Mouse (Mus musculus): ENCODE results near the gene Camk1d. TPM values are rescaled to one million over a fixed set of nuclear protein-coding genes. Genes with fewer than 3 reads are reported as not detected.
A peak's percentile ranks its signal among the peaks of the same experiment; 100 is the strongest.

Gene Camk1d
- total RNA-seq, 2 experiments from 2014 or later: 115 to 116 TPM

GRCm38 (mm10) chr2:5316763-5317162, 397.6 kb downstream of the Camk1d start:
- DNase-seq (ENCODE audit: low spot score in 2 of 2): no peak
- intact Hi-C loops (cut with DNase I): no loop called here

- intact Hi-C loops (cut with DNase I): no loop called here
- DNase-seq (ENCODE audit: low spot score in 2 of 2): no peak
These were observed 398.1 kb downstream of the Camk1d start for GRCm38 (mm10) chr2:5316217-5316616.

- intact Hi-C loops (cut with DNase I): no loop called here
- DNase-seq (ENCODE audit: low spot score in 2 of 2): no peak
These were observed 399.0 kb downstream of the Camk1d start for GRCm38 (mm10) chr2:5315291-5315828.

- intact Hi-C loops (cut with DNase I): no loop called here
- DNase-seq (ENCODE audit: low spot score in 2 of 2): no peak
These were observed 399.7 kb downstream of the Camk1d start for GRCm38 (mm10) chr2:5314530-5315166.

GRCm38 (mm10) chr2:5305156-5305555, 409.2 kb downstream of the Camk1d start:
- no peak for DNase-seq (ENCODE audit: low spot score in 2 of 2)
- intact Hi-C loops (cut with DNase I): loop anchor here (10.0 kb wide), 1 partner anchor 410 kb away; the partner anchor contains the start of gene Camk1d

GRCm38 (mm10) chr2:5304451-5304850, 409.9 kb downstream of the Camk1d start:
- intact Hi-C loops (cut with DNase I): loop anchor here (10.0 kb wide), 1 partner anchor 410 kb away; the partner anchor contains the start of gene Camk1d
- DNase-seq (ENCODE audit: low spot score in 2 of 2): peak in 1 of 2 experiments; percentile 52

GRCm38 (mm10) chr2:5301286-5301685, 413.0 kb downstream of the Camk1d start:
- intact Hi-C loops (cut with DNase I): loop anchor here (10.0 kb wide), 1 partner anchor 414 kb away; the partner anchor contains the start of gene Camk1d

GRCm38 (mm10) chr2:5298071-5298470, 416.2 kb downstream of the Camk1d start:
- no peak for DNase-seq (ENCODE audit: low spot score in 2 of 2)
- intact Hi-C loops (cut with DNase I): no loop called here

More at GRCm38 (mm10) chr2:5301286-5301685, 413.0 kb downstream of the Camk1d start:
- no peak for DNase-seq (ENCODE audit: low spot score in 2 of 2)

GRCm38 (mm10) chr2:5296749-5297545, 417.4 kb downstream of the Camk1d start:
- intact Hi-C loops (cut with DNase I): no loop called here
- no peak for DNase-seq (ENCODE audit: low spot score in 2 of 2)

- intact Hi-C loops (cut with DNase I): no loop called here
- no peak for DNase-seq (ENCODE audit: low spot score in 2 of 2)
These were observed 419.2 kb downstream of the Camk1d start for GRCm38 (mm10) chr2:5295098-5295497.

- intact Hi-C loops (cut with DNase I): no loop called here
- DNase-seq (ENCODE audit: low spot score in 2 of 2): no peak
These were observed 419.9 kb downstream of the Camk1d start for GRCm38 (mm10) chr2:5294451-5294850.

- intact Hi-C loops (cut with DNase I): no loop called here
- no peak for DNase-seq (ENCODE audit: low spot score in 2 of 2)
These were observed 425.7 kb downstream of the Camk1d start for GRCm38 (mm10) chr2:5288593-5288992.

GRCm38 (mm10) chr2:5287044-5287380, 427.3 kb downstream of the Camk1d start:
- DNase-seq (ENCODE audit: low spot score in 2 of 2): no peak
- intact Hi-C loops (cut with DNase I): no loop called here

- DNase-seq (ENCODE audit: low spot score in 2 of 2): peak in 1 of 2 experiments; percentile 27
- intact Hi-C loops (cut with DNase I): no loop called here
These were observed 427.9 kb downstream of the Camk1d start for GRCm38 (mm10) chr2:5286189-5287043.

- DNase-seq (ENCODE audit: low spot score in 2 of 2): no peak
- intact Hi-C loops (cut with DNase I): no loop called here
These were observed 430.0 kb downstream of the Camk1d start for GRCm38 (mm10) chr2:5284351-5284750.

- DNase-seq (ENCODE audit: low spot score in 2 of 2): no peak
- intact Hi-C loops (cut with DNase I): no loop called here
These were observed 431.7 kb downstream of the Camk1d start for GRCm38 (mm10) chr2:5282623-5283022.

- DNase-seq (ENCODE audit: low spot score in 2 of 2): no peak
- intact Hi-C loops (cut with DNase I): no loop called here
These were observed 446.3 kb downstream of the Camk1d start for GRCm38 (mm10) chr2:5267980-5268379.

GRCm38 (mm10) chr2:5262279-5262678, 452.0 kb downstream of the Camk1d start:
- intact Hi-C loops (cut with DNase I): no loop called here
- no peak for DNase-seq (ENCODE audit: low spot score in 2 of 2)

GRCm38 (mm10) chr2:5258250-5258649, 456.1 kb downstream of the Camk1d start:
- intact Hi-C loops (cut with DNase I): no loop called here
- no peak for DNase-seq (ENCODE audit: low spot score in 2 of 2)

GRCm38 (mm10) chr2:5249969-5250368, 464.3 kb downstream of the Camk1d start:
- intact Hi-C loops (cut with DNase I): loop anchor here (5.0 kb wide), 3 partner anchors 83 to 158 kb away; no protein-coding TSS in a partner anchor
- peak; percentile 77 to 96 for DNase-seq (ENCODE audit: low spot score in 2 of 2)

Data from left cerebral cortex, postnatal 25 days (tissue).